Mouse (Mus musculus): ENCODE results near the gene Itga6. TPM values are rescaled to one million over a fixed set of nuclear protein-coding genes. Genes with fewer than 3 reads are reported as not detected.

Itga6 gene
- polyA plus RNA-seq, 1 experiment from 2014 or later = 97.5 TPM

GRCm38 (mm10) chr2:71874422-71874821, 129.0 kb downstream of the Itga6 start:
- DNase-seq (no peak), ATAC-seq (ENCODE audit: insufficient read depth) (no peak)
- WGBS = 62% methylated on average over 2 of the region's 2 CpGs
- Histone ChIP-seq H3K9me3 (ENCODE audit: low read depth, low read length) (no peaks in the 10 kb centered on the region), H3K27me3 (ENCODE audit: insufficient read depth, low read length) (no peaks in the 10 kb centered on the region), H3K4me2 (peak overlapping the region; percentile 94), H3K4me3 (ENCODE audit: low read depth, low read length) (peak overlapping the region; percentile 78; the same call in 1 of the 2 replicates), H3K4me1 (ENCODE audit: insufficient read depth) (0 out of 2 replicates have a peak, but pooled peaks cover 2% of the 10 kb centered on the region), H3K9ac (0 out of 2 replicates have a peak overlapping the region, but pooled peaks have one; percentile 81), H3K27ac (ENCODE audit: low read depth) (no peak overlapping the region), H3K36me3 (ENCODE audit: insufficient read depth) (0 out of 2 replicates have a peak, but pooled peaks cover 8% of the 10 kb centered on the region)
- no peak for TF ChIP-seq CTCF (IDR thresholded peaks at IDR 0.05; ENCODE audit: low read depth)

DNA sequence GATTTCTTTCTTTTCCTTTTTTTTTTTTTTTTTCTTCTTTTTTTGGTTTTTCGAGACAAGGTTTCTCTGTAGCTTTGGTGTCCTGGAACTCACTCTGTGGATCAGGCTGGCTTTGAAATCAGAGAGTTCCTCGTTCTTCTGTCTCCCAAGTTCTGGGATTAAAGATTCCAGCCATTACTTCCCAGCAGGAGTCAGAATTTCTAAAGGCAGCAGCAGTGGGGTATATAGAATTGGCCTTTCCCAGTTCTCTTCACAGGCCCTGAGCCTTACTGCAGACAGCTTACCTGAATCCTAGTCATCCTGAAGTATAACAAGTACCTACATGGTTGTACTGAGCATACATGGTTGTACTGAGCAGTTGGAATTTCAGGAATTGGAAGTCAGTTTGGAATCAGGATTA, 129.4 kb downstream of the Itga6 start:
- no peak overlapping the region for H3K27ac ChIP-seq (ENCODE audit: low read depth)
- 56% methylated on average over 2 of the region's 2 CpGs for WGBS
- H3K27me3 ChIP-seq (ENCODE audit: insufficient read depth, low read length) = no peaks in the 10 kb centered on the region
- H3K36me3 ChIP-seq (ENCODE audit: insufficient read depth) = peaks cover 8% of the 10 kb centered on the region; the same call in 1 of the 2 replicates
- H3K9me3 ChIP-seq (ENCODE audit: low read depth, low read length) = no peaks in the 10 kb centered on the region
- no peak for DNase-seq
- H3K4me3 ChIP-seq (ENCODE audit: low read depth, low read length) = no peak overlapping the region
- H3K9ac ChIP-seq = 0 out of 2 replicates have a peak overlapping the region, but pooled peaks have one; percentile 16
- no peak for TF ChIP-seq CTCF (IDR thresholded peaks at IDR 0.05; ENCODE audit: low read depth)
- H3K4me1 ChIP-seq (ENCODE audit: insufficient read depth) = 0 out of 2 replicates have a peak, but pooled peaks cover 2% of the 10 kb centered on the region
- no peak for ATAC-seq (ENCODE audit: insufficient read depth)
- peak overlapping the region; percentile 94 for H3K4me2 ChIP-seq

GRCm38 (mm10) chr2:71877865-71878264, 132.4 kb downstream of the Itga6 start:
- DNase-seq (no peak), ATAC-seq (ENCODE audit: insufficient read depth) (no peak)
- WGBS = 83% methylated on average over 4 of the region's 4 CpGs
- TF ChIP-seq CTCF (IDR thresholded peaks at IDR 0.05; ENCODE audit: low read depth) = no peak
- Histone ChIP-seq H3K9me3 (ENCODE audit: low read depth, low read length) (no peaks in the 10 kb centered on the region), H3K4me1 (ENCODE audit: insufficient read depth) (0 out of 2 replicates have a peak, but pooled peaks cover 2% of the 10 kb centered on the region), H3K4me2 (no peak overlapping the region), H3K27me3 (ENCODE audit: insufficient read depth, low read length) (no peaks in the 10 kb centered on the region), H3K36me3 (ENCODE audit: insufficient read depth) (peaks cover 22% of the 10 kb centered on the region), H3K4me3 (ENCODE audit: low read depth, low read length) (no peak overlapping the region), H3K9ac (no peak overlapping the region), H3K27ac (ENCODE audit: low read depth) (no peak overlapping the region)

- no peak overlapping the region for H3K27ac ChIP-seq (ENCODE audit: low read depth)
These were observed 133.0 kb downstream of the Itga6 start for GRCm38 (mm10) chr2:71878441-71878840.

GRCm38 (mm10) chr2:71878943-71879342, 133.5 kb downstream of the Itga6 start:
- no peaks in the 10 kb centered on the region for H3K27me3 ChIP-seq (ENCODE audit: insufficient read depth, low read length)
- H3K4me2 ChIP-seq = no peak overlapping the region
- no peak overlapping the region for H3K4me3 ChIP-seq (ENCODE audit: low read depth, low read length)
- no peak for DNase-seq
- no peak for ATAC-seq (ENCODE audit: insufficient read depth)
- H3K9ac ChIP-seq = no peak overlapping the region
- no peaks in the 10 kb centered on the region for H3K9me3 ChIP-seq (ENCODE audit: low read depth, low read length)
- 0 out of 2 replicates have a peak, but pooled peaks cover 2% of the 10 kb centered on the region for H3K4me1 ChIP-seq (ENCODE audit: insufficient read depth)
- H3K36me3 ChIP-seq (ENCODE audit: insufficient read depth) = peaks cover 29% of the 10 kb centered on the region
- no peak overlapping the region for H3K27ac ChIP-seq (ENCODE audit: low read depth)
- no peak for TF ChIP-seq CTCF (IDR thresholded peaks at IDR 0.05; ENCODE audit: low read depth)

More at GRCm38 (mm10) chr2:71878441-71878840, 133.0 kb downstream of the Itga6 start:
- 71% methylated on average over 2 of the region's 2 CpGs for WGBS
- no peaks in the 10 kb centered on the region for H3K27me3 ChIP-seq (ENCODE audit: insufficient read depth, low read length)
- H3K36me3 ChIP-seq (ENCODE audit: insufficient read depth) = peaks cover 24% of the 10 kb centered on the region
- TF ChIP-seq CTCF (IDR thresholded peaks at IDR 0.05; ENCODE audit: low read depth) = no peak
- H3K9me3 ChIP-seq (ENCODE audit: low read depth, low read length) = no peaks in the 10 kb centered on the region
- DNase-seq (no peak), ATAC-seq (ENCODE audit: insufficient read depth) (no peak)
- no peak overlapping the region for H3K9ac ChIP-seq
- H3K4me2 ChIP-seq = no peak overlapping the region
- H3K4me1 ChIP-seq (ENCODE audit: insufficient read depth) = 0 out of 2 replicates have a peak, but pooled peaks cover 2% of the 10 kb centered on the region
- H3K4me3 ChIP-seq (ENCODE audit: low read depth, low read length) = no peak overlapping the region

GRCm38 (mm10) chr2:71882914-71883651, 137.7 kb downstream of the Itga6 start:
- no peak overlapping the region for H3K4me3 ChIP-seq (ENCODE audit: low read depth, low read length)
- no peak overlapping the region for H3K4me2 ChIP-seq
- WGBS = 50% methylated on average over 19 of the region's 19 CpGs
- no peak for TF ChIP-seq CTCF (IDR thresholded peaks at IDR 0.05; ENCODE audit: low read depth)
- no peak for DNase-seq
- ATAC-seq (ENCODE audit: insufficient read depth) = no peak
- H3K27ac ChIP-seq (ENCODE audit: low read depth) = no peak overlapping the region
- no peaks in the 10 kb centered on the region for H3K4me1 ChIP-seq (ENCODE audit: insufficient read depth)
- H3K9me3 ChIP-seq (ENCODE audit: low read depth, low read length) = no peaks in the 10 kb centered on the region
- H3K9ac ChIP-seq = no peak overlapping the region
- no peaks in the 10 kb centered on the region for H3K27me3 ChIP-seq (ENCODE audit: insufficient read depth, low read length)
- H3K36me3 ChIP-seq (ENCODE audit: insufficient read depth) = peaks cover 38% of the 10 kb centered on the region

- H3K27me3 ChIP-seq (ENCODE audit: insufficient read depth, low read length) = no peaks in the 10 kb centered on the region
- H3K4me2 ChIP-seq = no peak overlapping the region
- H3K4me1 ChIP-seq (ENCODE audit: insufficient read depth) = no peaks in the 10 kb centered on the region
- ATAC-seq (ENCODE audit: insufficient read depth) (no peak), DNase-seq (no peak)
- no peak for TF ChIP-seq CTCF (IDR thresholded peaks at IDR 0.05; ENCODE audit: low read depth)
- 90% methylated on average over 4 of the region's 4 CpGs for WGBS
- H3K4me3 ChIP-seq (ENCODE audit: low read depth, low read length) = no peak overlapping the region
- H3K27ac ChIP-seq (ENCODE audit: low read depth) = no peak overlapping the region
- H3K9ac ChIP-seq = no peak overlapping the region
- H3K9me3 ChIP-seq (ENCODE audit: low read depth, low read length) = no peaks in the 10 kb centered on the region
- H3K36me3 ChIP-seq (ENCODE audit: insufficient read depth) = peaks cover 40% of the 10 kb centered on the region; the same call in 1 of the 2 replicates
These were observed 141.9 kb downstream of the Itga6 start for GRCm38 (mm10) chr2:71887269-71887668.

Data from lung, embryonic 14.5 days (tissue).